Mouse (Mus musculus): ENCODE results near the gene Lpcat2. TPM values are rescaled to one million over a fixed set of nuclear protein-coding genes. Genes with fewer than 3 reads are reported as not detected.

Gene Lpcat2
- polyA plus RNA-seq, 1 experiment = 1.4 TPM

DNA sequence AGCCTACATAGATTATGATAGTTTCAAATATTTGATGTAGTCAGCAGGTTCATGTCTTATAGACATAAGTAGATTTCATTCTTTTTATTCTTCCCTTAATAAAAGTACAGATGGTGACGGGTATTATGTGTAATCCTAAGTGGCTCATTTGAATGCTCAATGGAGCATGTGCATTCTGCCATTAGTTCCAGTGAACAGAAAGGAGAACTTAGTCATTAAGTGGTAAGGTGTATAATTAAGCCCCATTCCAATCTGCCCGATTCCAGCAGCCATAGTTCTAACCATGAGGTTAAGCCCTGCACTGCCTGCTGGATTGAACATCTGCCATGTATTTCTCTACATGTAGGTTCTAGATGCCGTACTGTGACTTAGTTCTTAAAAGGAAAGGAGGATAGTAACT, 66.6 kb downstream of the Lpcat2 start:
- Histone ChIP-seq H3K4me3 (ENCODE audit: insufficient read depth, low read depth, low read length) (no peak overlapping the region), H3K4me1 (ENCODE audit: control insufficient read depth, insufficient read depth, insufficient read length, low read length) (no peaks in the 10 kb centered on the region), H3K27ac (replicated peaks; ENCODE audit: low read depth, low read length) (no peak overlapping the region)

DNA sequence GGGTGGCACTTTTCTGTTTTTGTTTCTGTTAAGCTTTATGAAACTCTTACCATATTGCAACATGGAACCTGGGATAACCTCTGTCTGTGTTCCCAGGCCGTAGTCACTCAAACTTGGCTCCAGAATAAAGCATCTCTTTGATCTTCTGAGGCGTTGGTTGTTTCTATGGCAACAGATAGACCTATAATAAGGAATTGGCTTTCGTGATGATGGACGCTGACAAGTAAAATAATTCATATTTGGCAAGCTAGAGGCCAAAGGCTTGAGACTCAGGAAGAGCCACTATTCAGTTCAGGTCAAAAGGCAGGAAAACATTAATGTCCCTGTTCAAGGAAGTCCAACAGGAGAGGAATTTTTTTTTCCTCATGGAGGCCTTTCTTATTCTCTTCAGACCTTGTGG, 73.8 kb downstream of the Lpcat2 start:
- H3K4me1 ChIP-seq (ENCODE audit: control insufficient read depth, insufficient read depth, insufficient read length, low read length) = no peaks in the 10 kb centered on the region
- no peak overlapping the region for H3K27ac ChIP-seq (replicated peaks; ENCODE audit: low read depth, low read length)
- no peak overlapping the region for H3K4me3 ChIP-seq (ENCODE audit: insufficient read depth, low read depth, low read length)

DNA sequence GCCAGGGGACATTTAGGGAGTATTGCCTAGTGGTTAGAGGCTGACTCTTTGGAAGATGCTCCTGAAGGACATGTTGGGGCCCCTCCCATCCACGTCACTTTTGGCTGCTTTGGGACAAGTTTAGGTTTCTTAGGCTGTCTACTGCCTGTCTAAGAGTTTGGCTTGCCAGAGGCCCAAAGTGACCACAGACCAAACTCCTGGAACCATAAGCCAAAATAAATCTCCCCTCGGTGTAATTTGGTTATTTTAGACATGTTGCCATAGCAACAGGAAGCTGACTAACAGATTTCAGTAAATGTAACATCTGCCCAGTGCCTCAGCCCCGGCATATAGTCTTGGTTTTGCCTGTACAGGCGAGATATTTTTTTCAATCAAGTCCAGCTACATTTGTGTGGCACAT, 82.9 kb downstream of the Lpcat2 start:
- Histone ChIP-seq H3K4me1 (ENCODE audit: control insufficient read depth, insufficient read depth, insufficient read length, low read length) (no peaks in the 10 kb centered on the region), H3K27ac (replicated peaks; ENCODE audit: low read depth, low read length) (no peak overlapping the region), H3K4me3 (ENCODE audit: insufficient read depth, low read depth, low read length) (no peak overlapping the region)

DNA sequence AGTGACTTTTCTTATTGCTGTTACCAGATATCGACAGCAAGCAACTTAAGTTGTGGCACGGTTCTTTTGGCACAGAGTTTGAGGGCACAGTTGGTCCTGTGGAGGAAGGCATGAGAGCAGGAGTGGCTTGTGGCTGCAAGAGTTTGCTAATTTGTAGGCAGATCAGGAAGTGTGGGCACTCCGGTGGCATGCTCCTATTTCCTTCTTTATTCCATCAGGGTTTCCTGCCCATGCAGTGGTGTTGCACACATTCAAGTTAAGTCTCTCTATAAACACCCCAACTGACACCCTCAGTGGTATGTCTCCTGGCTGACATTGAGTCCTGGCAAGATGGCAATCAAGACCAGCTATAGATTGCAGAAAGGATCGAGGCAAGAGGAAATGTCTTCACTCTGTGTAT, 93.9 kb downstream of the Lpcat2 start:
- no peaks in the 10 kb centered on the region for H3K4me1 ChIP-seq (ENCODE audit: control insufficient read depth, insufficient read depth, insufficient read length, low read length)
- H3K4me3 ChIP-seq (ENCODE audit: insufficient read depth, low read depth, low read length) = no peak overlapping the region
- no peak overlapping the region for H3K27ac ChIP-seq (replicated peaks; ENCODE audit: low read depth, low read length)

DNA sequence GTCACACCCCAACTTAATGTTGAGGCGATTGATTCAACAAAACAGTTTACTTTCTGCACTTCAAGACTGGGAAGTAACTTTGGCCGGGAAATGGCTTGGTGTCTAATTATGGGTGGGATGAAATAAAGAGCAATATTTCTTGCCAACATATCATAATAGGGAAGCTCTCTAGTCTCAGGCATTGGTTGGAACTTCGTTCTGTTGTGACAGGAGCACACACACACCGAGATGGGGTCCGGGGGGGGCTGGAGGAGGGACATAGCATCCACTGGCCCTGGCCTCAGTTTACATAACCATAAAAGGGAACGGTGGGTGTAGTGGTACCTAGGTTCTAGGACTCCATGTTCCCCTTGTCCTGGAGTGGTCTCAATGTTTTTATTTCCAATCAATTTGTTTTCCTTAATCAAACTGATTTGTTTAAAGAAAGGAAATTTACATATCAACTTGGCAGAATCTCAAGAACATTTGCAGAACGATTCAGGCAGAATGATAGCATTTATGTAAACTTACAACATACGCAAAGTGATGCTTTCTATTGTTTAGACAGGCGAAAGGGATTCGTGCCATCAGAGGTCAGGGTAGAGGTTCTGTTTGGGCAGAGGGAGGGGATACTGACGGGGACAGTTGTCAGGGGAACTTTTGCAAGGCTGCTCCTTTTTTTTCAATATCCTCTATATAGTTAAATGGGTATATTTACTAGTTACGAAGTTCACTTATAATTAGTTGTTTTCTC, 95.7 kb downstream of the Lpcat2 start:
- no peak overlapping the region for H3K4me3 ChIP-seq (ENCODE audit: insufficient read depth, low read depth, low read length)
- H3K4me1 ChIP-seq (ENCODE audit: control insufficient read depth, insufficient read depth, insufficient read length, low read length) = no peaks in the 10 kb centered on the region
- H3K27ac ChIP-seq (replicated peaks; ENCODE audit: low read depth, low read length) = no peak overlapping the region

DNA sequence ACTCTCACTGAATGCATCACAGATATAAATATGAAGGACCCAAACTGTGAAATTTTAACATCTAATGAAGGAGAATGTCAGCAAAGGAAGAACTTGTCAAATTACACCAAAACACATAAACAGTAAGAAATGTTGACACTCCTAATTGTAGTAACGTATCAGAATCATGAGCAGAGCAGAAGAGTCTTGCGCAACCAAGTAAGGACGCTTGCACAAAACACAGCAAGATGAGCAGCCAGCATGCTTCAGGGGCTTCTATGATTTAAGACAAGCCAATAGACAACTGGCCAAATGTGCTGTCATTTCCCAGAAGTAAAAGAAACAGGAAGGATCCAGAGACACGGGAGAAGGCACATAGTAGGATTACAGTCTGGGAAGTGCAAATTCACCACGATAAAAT, 98.9 kb downstream of the Lpcat2 start:
- no peak overlapping the region for H3K4me3 ChIP-seq (ENCODE audit: insufficient read depth, low read depth, low read length)
- no peaks in the 10 kb centered on the region for H3K4me1 ChIP-seq (ENCODE audit: control insufficient read depth, insufficient read depth, insufficient read length, low read length)
- H3K27ac ChIP-seq (replicated peaks; ENCODE audit: low read depth, low read length) = no peak overlapping the region

DNA sequence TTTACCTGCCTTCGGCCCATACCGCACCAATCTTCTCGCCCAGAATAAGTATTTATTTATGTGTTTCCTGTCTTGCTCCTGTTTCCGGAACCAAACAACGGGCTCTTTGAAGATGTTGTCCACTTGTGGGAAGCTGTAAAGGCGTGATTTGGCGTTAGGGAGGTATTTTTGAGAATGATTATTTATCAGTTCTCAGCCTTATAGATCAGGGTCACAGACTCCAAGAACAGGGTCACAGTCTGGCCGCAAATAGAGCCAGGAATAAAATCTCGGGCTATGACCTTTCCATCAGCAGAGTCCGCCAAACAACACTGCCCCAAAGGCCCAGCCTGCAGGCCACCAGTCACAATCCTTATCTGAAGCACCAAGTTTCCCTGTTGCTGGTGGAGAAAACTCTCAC, 104.6 kb downstream of the Lpcat2 start, which contains the start of gene Slc6a2:
TSS of gene Slc6a2 (plus strand) at position 301 of the 400 bp plus-strand sequence.
- no peaks in the 10 kb centered on the region for H3K4me1 ChIP-seq (ENCODE audit: control insufficient read depth, insufficient read depth, insufficient read length, low read length)
- H3K4me3 ChIP-seq (ENCODE audit: insufficient read depth, low read depth, low read length) = no peak within 1 kb of the TSS
- no peak within 1 kb of the TSS for H3K27ac ChIP-seq (replicated peaks; ENCODE audit: low read depth, low read length)

DNA sequence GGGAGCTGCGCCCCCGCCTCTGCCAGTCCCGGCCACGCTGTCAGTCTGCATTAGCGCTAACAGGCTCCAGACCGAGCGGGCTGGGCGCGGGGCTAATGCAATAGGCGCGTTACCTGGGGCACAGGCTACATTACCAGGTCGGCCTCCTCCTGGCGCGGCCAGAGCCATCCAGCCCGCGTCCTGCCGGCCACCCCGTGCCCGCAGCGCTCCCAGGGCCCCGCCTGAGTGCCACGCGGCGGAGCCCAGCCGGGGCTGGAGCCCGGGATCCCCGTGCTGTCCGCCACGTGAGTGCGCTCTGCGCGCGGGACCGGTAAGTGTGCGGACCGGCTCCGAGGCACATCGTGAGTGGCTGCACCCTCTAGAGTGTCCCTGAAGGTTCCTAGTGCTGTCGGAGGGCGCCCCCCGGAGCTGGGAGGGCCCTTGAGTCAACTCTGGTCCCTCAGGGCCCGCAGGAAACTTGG, 105.3 kb downstream of the Lpcat2 start:
- no peak overlapping the region for H3K27ac ChIP-seq (replicated peaks; ENCODE audit: low read depth, low read length)
- no peak overlapping the region for H3K4me3 ChIP-seq (ENCODE audit: insufficient read depth, low read depth, low read length)
- H3K4me1 ChIP-seq (ENCODE audit: control insufficient read depth, insufficient read depth, insufficient read length, low read length) = no peaks in the 10 kb centered on the region

DNA sequence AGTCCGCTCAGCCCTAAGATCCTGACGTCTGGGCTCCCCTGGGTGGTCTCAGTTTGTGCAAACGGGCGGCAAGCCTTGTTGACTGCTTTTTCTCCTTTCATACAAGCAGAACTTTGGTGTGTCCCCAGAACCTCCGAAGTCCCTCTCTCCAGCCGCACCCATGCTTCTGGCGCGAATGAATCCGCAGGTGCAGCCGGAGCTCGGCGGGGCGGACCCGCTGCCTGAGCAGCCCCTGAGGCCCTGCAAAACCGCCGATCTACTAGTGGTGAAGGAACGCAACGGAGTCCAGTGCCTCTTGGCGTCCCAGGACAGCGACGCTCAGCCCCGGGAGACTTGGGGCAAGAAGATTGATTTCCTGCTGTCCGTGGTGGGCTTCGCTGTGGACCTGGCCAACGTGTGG, 105.9 kb downstream of the Lpcat2 start:
- Histone ChIP-seq H3K4me1 (ENCODE audit: control insufficient read depth, insufficient read depth, insufficient read length, low read length) (no peaks in the 10 kb centered on the region), H3K4me3 (ENCODE audit: insufficient read depth, low read depth, low read length) (no peak overlapping the region), H3K27ac (replicated peaks; ENCODE audit: low read depth, low read length) (no peak overlapping the region)

DNA sequence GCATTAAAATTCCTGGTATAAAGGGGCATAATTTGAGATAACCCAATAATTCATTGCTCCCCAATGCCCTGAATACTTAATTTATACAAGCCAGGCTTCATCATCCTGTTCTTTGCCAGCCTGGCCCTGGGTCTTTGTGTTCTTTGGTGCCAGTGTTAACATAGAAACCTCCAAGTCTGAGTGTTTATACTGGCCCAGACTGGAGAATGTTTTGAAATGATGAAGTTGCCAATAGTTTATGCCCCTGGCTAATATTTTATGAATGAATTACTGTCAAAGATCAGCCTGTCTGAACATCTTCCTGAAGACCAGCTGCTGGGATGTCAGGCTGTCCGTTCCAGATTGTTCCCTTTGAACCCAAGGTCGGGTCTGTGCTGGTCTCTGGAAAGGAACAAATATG, 109.4 kb downstream of the Lpcat2 start:
- Histone ChIP-seq H3K4me1 (ENCODE audit: control insufficient read depth, insufficient read depth, insufficient read length, low read length) (no peaks in the 10 kb centered on the region), H3K27ac (replicated peaks; ENCODE audit: low read depth, low read length) (no peak overlapping the region)

More for the DNA sequence above, 109.4 kb downstream of the Lpcat2 start:
- no peak overlapping the region for H3K4me3 ChIP-seq (ENCODE audit: insufficient read depth, low read depth, low read length)

Other genes starting within 250 kb of the Lpcat2 start
- not detected in 2 replicates for gene Irx6, start 181.1 kb upstream of the Lpcat2 start, polyA plus RNA-seq (2012; ENCODE audit: insufficient read depth, insufficient read length, missing spikeins)
- gene Mmp2, start 28.0 kb upstream of the Lpcat2 start, polyA plus RNA-seq (2012; ENCODE audit: insufficient read depth, insufficient read length, missing spikeins) = 27.7 and 35.5 TPM in 2 replicates
- gene Capns2, start 46.1 kb downstream of the Lpcat2 start, polyA plus RNA-seq (2012; ENCODE audit: insufficient read depth, insufficient read length, missing spikeins) = not detected in 2 replicates
- gene Slc6a2, start 104.7 kb downstream of the Lpcat2 start, polyA plus RNA-seq (2012; ENCODE audit: insufficient read depth, insufficient read length, missing spikeins) = not detected in 2 replicates
- gene Ces1a, start 192.9 kb downstream of the Lpcat2 start, polyA plus RNA-seq (2012; ENCODE audit: insufficient read depth, insufficient read length, missing spikeins) = not detected in 2 replicates
- gene Ces1b, start 224.7 kb downstream of the Lpcat2 start, polyA plus RNA-seq (2012; ENCODE audit: insufficient read depth, insufficient read length, missing spikeins) = not detected in 2 replicates